Mouse (Mus musculus) urinary bladder, postnatal 4 days (tissue): Measurements from ENCODE around the gene Rffl.
"Not testable (repeated sequence)": the region's sequence is repeated elsewhere in the genome, so short reads cannot be mapped to it uniquely, and the experiment has no call there.

Experiments
- DNase-seq, 2 experiments: peaks; one replicate each; pipeline ENCODE4 v3.0.0; 2021 to 2022; ENCODE audit warnings: low spot score in 2 of 2

Rffl gene

DNA sequence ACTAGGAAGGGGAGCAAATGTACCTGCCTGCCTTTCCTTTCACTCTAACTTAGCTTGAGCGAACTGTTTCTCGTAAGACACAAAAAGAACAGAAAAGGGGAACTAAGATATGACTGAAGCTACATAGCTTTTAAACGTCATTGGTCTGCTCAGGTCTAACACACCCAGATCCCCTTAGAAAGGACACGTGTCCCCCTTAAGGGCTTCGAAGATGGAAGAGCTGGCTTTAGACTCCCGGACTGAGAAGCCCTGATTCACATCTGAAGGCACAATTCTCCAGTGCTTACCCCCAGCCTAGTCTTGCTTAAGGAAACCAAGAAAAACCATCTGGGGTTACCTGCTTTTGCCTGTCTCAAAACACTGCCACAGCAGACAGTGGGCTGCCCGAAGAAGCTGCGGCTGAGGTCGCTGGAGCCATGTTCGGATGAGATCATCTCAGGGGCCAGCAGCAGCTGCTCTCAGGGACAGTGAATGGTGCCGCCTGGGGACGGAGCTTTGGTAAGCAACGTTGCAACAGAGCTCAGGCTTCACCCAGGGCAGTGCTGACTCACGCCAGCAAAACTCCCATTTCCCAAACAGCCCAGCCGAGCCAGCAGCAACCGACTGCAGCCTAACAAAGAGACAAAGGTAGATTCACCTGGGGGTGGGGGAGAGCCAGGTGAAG lies 25.5 kb downstream of the Rffl start:
- DNase-seq = peak; percentile 55 to 74

DNA sequence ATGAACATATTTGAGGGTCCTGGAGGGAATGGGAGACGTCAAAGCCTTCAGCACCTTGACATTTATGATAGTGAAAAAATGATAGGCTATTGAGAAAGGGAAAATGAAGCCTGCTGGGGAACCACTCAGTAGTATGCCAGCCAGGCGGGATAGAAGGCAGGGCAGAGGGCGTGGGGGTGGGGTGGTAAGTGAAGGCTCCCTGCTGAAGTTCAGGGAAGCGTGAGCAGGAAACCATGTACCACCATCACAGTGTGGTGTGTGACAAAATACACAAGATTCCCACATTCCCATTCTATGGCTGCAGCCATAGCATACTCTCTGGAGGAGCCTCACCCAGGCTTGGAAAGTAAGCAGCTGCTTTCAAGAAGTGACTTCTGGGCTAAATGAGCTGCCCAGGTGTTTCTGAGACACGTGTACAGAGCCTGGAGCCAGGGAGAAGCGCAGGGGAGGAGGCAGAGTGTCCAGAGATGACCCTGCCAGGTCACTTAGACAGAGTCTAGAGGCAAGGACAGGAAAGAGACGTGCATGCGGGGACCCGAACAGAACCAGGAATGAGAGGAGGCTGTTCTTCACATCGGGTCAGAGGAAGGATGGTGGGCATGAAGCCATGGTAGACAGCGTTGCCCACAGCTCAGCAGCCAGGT lies 26.1 kb downstream of the Rffl start:
- no peak for DNase-seq

DNA sequence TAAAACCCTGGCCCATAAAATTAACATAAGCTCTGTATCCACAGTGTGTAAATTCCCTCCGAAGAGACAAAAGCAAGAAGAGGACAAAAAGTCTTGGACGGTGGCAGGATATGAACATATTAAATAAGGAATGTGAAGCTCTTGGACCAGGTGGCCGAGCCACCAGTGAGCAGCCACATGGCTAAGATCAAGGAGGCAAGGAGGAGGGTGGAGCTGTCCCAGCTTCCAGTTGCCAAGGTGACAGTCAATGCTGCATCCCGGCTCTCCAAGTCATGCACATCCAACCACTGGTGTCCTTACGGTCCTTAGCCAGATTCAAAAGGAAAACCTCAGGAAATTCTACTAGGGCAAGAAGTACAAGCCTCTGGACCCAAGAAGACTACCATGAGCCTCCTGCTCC lies 32.5 kb downstream of the Rffl start:
- DNase-seq = no peak

DNA sequence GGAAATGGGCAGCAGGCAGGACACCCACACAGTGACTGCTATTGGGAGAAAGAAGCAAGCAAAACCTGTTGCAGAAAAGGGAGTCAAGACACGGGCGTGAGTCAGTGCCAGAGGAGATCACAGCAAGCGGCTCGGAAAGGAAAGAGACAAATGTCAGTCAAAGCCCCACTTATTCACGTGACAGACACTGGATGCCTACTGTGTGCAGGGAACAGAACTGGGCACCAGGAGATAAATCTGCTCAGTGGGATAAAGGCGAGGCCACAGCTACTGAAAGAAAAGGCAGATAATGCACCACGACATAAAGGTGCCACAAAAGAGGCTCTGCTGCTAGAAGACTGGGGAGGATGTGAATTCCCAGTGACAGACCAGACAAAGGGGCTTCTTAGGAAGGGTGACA lies 33.2 kb downstream of the Rffl start:
- no peak for DNase-seq

DNA sequence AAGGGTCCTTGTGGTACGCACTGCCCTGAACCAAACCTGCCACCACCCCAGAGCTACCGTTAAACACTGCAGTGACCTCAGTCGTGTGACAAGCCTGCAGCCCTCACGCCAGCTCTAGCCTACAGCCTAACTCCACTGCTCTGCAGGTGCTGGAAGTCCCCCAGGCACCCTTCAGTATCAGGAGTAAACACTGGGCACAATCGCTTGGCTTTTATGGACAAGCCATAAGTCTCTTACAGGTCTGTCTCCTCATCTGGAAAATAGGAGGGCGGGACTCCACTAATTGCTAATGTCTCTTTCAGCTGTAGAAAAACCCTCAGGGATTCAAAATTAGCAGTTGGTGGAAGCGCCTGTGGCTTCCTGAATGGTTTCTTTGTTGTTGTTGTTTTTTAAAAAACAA lies 33.8 kb downstream of the Rffl start:
- DNase-seq = no peak

DNA sequence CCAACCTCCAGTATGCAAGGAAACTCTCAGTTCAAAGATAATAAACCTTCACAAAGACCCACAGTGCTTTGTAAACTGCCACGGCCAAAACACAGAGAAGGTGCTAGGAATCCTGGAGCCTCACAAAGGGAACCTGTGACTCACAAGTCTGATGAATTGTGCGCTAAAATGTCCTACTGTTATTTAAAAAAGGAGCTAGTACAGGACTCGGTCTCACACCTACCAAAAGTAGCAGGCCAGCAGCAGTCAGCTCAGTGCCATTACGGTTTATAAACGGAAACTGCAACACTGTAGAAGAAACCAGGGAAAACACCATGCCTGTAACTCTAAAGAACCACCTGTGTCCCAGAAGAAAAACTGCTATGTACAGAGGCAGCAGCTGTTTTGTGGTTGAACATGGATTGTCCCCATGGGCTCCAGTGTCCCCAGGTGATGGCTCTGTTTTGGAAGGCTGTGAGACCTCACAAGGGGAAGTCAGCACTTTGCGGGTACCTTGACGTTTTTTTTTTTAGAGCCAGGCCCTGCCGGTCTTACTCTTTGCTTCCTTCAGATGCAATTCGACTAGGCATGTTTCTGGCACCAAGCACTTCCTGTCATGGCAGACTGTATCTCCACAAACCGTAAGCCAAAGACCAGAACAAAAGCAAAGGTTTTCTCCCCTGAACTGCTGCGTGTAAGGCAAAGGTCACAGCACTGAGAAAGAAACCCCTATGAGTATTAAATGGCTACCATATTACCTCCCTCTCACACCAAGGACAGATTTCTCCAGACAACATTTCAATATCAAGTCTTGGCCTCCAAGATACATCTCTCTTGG lies 35.2 kb downstream of the Rffl start:
- DNase-seq = no peak

DNA sequence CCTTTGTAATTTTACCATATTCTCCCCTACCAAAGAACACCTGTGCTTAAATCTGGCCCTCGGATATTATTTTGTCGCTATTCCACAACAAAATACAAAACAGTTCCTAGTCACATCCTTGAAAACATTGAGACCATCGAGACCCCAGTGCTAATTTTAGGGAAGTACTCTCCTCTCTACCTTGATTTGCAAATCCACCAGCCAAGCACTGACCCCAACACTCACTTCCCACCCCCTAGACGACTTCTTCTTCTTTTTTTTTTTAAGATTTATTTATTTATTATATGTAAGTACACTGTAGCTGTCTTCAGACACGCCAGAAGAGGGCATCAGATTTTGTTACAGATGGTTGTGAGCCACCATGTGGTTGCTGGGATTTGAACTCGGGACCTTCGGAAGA lies 36.7 kb downstream of the Rffl start:
- not testable (repeated sequence) for DNase-seq

GRCm38 (mm10) chr11:82833929-82834328 lies 37.1 kb downstream of the Rffl start:
- no peak for DNase-seq

DNA sequence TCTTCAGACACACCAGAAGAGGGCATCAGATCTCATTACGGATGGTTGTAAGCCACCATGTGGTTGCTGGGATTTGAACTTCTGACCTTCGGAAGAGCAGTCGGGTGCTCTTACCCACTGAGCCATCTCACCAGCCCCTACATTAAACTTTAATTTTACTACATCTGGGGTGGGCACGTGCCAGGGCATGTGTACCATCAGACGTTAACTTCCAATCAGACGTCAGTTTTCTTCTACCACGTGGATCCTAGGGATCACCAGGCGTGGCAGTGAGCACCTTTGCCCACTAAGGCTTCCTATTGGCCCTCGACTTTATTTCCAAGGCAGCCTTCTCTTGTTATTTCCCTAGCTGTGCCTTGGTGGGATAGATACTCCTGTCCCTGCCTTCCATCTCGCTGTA lies 38.6 kb downstream of the Rffl start:
- DNase-seq = not testable (repeated sequence)

DNA sequence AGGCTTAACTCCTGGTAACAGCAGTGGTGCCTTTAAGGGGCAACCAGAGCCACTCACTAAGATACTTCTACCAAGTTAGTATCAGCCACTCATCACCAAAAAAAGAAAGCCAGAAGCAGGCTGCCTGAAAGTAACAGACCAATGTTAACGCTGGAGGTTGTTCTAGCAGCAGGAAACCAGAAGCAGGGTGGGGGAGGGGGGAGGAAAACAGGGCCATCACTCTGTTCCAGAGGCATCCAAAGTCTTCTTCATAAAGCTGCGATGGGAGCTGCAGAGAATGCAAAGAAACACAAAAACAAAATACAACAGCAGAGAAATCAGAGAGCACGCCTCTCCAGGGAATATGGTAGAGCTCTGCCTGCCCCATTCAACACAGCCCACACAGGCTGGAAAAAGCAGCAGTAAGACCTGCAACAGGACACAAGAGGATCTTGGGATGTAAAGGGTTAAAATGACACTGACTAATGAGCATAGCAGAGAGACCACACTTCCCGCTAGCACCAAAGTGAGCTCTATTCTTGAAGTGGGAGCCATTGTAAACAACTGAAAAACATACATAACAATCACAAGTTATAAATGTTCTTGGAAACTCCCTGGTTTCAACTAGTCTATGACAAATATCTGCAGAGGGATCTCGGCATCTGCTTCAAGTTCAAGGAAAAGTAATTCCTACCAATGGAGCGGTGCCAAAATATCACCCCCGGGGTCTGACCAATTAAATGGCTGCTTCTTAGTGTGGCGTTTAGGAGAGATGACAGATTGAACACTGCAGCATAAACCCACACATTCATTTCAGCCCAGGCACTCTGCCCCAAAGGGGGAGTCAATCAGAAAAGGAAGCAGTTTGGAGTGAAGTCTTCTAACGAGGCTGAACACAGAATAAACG lies 39.8 kb downstream of the Rffl start:
- DNase-seq = no peak

DNA sequence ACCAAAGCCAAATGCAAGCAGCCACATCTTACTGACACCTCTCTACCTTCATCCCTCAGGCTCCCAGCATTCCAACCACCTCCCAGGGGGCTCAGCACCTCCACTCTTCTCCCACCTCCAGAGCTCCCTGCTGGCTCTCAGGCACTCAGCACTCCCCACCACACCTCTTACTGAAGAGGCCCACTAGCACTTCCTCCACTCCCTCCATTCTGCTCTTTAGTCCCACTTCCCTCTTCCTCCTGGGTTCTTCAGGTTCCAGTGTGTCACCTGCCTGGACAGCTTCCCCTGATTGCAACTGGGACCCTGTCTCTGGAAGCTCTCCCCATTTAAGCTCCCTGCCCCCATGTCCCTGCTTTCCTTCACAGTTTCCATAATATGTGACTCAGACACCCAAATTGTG lies 44.2 kb downstream of the Rffl start:
- no peak for DNase-seq

- DNase-seq = no peak
These were observed 50.1 kb downstream of the Rffl start for GRCm38 (mm10) chr11:82820788-82821456.

DNA sequence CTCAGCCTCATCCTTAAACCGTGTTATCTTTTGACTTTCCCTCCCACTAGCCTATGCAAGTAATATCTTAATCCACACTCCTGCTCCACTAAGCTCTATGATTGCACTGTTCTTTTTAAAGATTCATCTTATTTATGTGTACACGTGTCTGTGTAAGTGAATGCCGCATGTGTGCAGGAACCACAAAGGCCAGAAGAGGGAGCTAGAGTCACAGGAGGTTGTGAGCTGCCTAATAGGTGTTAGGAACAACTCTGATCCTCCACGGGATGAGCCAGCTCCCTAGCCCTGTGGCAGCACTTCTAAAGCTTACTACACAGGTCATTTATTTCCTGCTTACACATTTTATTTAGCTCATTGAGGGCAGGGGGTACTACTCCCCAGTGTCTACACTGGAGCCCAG lies 51.7 kb downstream of the Rffl start:
- DNase-seq = peak in 1 of 2 experiments; percentile 68

DNA sequence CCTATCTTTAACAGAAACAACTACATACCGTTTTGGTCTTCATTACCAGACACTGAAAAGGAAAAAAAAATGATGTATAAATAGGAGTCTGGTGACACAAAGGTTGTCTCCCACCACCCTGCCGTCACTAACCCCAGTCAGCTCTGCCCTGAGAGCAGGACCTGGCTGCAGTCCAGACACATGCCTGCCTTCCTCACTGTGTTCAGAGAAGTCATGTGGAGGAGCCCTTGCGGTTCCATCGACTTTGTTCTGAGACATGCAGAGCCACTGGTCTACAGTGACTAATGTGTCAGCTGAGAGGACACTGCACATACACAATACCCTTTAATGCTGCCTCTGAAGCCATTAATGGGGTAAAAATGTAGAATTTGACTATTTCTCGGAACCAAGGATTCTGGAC lies 62.5 kb downstream of the Rffl start:
- no peak for DNase-seq

GRCm38 (mm10) chr11:82807370-82807769 lies 63.6 kb downstream of the Rffl start:
- DNase-seq = no peak

- no peak for DNase-seq
These were observed 64.4 kb downstream of the Rffl start for GRCm38 (mm10) chr11:82806656-82807055.

DNA sequence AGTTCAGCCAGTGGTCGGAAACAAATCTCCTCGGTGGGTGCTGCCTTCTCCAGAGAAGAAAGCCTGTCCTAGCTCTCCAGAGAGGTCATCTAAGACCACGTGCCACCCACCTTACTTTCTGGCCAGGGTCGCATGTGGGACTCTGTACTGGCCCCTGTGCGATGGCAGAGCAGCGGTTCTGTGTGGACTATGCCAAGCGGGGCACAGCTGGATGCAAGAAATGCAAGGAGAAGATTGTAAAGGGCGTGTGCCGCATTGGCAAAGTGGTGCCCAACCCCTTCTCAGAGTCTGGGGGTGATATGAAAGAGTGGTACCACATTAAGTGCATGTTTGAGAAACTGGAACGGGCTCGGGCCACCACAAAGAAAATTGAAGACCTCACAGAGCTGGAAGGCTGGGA lies 87.6 kb downstream of the Rffl start:
- no peak for DNase-seq

GRCm38 (mm10) chr11:82782197-82782596 lies 88.8 kb downstream of the Rffl start:
- no peak for DNase-seq

GRCm38 (mm10) chr11:82780983-82781903 lies 89.8 kb downstream of the Rffl start, which contains the start of gene Lig3:
Lig3 (plus strand) TSS chr11:82781108.
- peak; percentile 89 to 93 for DNase-seq

DNA sequence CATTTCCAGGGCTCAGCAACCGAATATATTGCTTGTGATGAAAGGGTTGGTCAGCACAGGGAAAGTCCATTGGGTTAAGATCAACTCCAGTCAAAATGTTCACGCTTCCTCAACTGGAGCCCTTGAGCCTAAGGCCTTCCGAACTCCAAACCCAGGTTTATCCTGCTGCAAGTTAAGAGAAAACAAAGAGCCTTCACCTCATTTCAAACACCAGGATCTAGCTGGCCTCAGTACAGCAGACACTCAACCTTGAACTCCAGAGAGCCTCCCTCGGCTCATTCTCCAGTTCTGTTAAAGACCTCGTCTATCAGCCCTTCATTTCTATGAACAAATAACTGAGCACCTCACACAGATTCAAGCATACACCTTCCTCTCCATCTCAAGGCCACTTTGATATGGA lies 90.9 kb downstream of the Rffl start:
- no peak for DNase-seq
